Mouse (Mus musculus) kidney, postnatal 36 days (tissue): ENCODE results near the gene Gm826.

Experiments
- DNase-seq, 2 experiments: peaks; one replicate each; pipeline ENCODE4 v3.0.0; 2021 to 2022; ENCODE audit warnings: mixed read lengths in 2 of 2

The Gm826 gene

DNA sequence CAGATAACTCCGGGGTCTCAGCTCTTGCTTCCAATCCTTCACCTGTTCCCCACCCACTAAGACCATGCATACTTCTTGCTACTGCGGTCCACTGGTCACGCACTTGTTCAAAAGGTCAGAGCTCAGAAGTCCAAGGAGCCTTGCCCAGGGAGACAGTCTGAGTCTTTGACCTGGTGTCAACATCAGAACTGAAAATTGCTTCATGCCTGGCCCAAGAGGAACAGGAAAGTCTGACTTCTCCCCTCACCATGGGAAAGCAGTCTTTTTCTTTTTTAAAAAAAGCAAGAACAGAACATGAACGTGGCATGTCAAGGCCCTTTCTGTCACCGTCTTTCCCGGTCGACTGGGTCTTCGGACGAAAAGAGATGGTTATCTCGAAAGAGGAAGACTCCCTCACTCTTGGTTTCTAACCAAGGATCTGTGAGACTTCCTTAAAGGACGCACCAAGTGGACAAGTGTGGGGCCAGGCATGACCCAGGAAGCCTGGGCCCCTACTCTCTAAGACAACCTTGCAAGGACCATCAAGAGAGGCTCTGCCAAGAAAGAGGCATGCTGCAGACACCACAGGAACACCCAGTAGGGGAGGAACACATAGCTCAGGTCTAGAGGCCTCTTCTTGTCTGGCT lies 66.0 kb downstream of the Gm826 start:
- DNase-seq: peak in 1 of 2 experiments; percentile 19

DNA sequence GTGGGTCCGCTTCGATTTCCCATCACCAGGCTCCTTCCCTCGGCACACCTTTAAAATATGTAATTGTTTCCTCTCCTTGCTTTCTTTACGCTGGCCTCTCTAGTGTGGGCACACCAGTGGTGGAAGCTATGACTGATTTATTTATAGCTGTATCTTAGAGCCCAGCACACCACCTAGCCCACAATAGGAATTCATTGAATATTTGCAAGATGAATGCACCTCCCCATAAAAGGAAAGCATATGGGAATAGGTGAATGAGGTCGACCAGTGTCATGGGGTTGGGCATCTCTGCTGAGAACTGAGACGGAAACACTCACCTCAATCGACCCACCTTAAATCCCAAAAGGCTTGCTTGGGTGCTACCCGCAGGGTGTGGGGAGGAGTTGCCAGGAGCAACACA lies 70.1 kb downstream of the Gm826 start:
- no peak for DNase-seq

- DNase-seq: no peak
These were observed 72.4 kb downstream of the Gm826 start for GRCm38 (mm10) chr2:160261538-160261937.
